Mouse (Mus musculus): ENCODE measurements at regions not wholly inside any gene's neighbourhood (a gene's known extent, or its start where the extent isn't known, plus 50 kb on each side); places are given as distances from the start of the nearest gene placed in this dataset.

- DNase-seq (ENCODE audit: extremely low spot score in 1 of 2, low spot score in 1 of 2): no peak
Measured at GRCm38 (mm10) chr8:57705957-57706356, 53.1 kb upstream of the Galnt7 start.

GRCm38 (mm10) chr8:57704161-57704560 is 51.3 kb upstream of the Galnt7 start:
- DNase-seq (ENCODE audit: extremely low spot score in 1 of 2, low spot score in 1 of 2): no peak

GRCm38 (mm10) chr8:57702407-57703113 is 49.7 kb upstream of the Galnt7 start:
- DNase-seq (ENCODE audit: extremely low spot score in 1 of 2, low spot score in 1 of 2): peak in 1 of 2 experiments; percentile 14

Data from frontal cortex, adult 2 months (tissue).